Mouse (Mus musculus): ENCODE measurements around the gene Fndc10. TPM values are rescaled to one million over a fixed set of nuclear protein-coding genes. Genes with fewer than 3 reads are reported as not detected.

Gene Fndc10
- polyA plus RNA-seq, 1 experiment from 2014 or later: 1.1 TPM

DNA sequence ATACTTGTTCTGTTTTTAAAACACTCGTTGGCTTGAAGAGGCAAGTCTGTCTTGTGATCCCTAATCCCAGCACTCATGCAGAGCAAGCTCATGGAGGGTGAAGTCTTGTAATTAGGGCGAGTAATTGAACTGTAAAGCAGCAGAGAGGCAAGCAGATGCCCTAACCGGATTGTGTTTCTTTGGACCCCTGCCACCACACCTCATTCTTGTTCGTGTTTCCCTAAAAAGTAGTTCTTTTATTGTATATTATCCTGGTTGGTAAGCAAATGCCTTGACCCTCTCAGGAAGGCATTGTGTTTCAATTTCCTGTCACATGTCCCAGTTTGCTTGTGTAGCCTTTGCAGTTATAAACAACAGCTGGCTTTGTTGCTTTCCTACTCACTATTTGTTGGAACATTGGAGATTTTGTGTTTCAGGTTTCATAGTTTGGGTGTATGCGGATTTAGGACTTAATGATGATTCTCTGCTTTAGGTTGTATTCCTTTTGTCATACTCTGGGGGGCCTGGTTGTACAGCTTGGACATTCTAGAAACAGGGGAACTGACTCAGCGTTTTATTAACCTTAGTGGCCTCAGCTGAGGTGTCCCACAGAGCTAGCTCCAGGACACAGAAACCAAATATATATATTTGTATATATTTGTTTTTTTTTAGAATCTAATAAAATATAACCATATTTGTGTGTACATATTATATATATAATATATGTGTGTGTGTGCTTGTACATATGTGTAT, 16.5 kb downstream of the Fndc10 start:
- Histone ChIP-seq H3K27me3 (ENCODE audit: control insufficient read depth, insufficient read depth, low read length) (no peaks in the 10 kb centered on the region), H3K36me3 (ENCODE audit: control insufficient read depth, insufficient read depth) (peaks cover 12% of the 10 kb centered on the region), H3K9ac (ENCODE audit: low read length) (0 out of 2 replicates have a peak overlapping the region, but pooled peaks have one; percentile 9), H3K4me3 (ENCODE audit: low read length) (no peak overlapping the region), H3K4me2 (ENCODE audit: low read depth, low read length) (no peak overlapping the region), H3K27ac (ENCODE audit: low read length) (peak overlapping the region; percentile 64), H3K4me1 (ENCODE audit: control insufficient read depth, insufficient read depth, low read length) (peaks cover 13% of the 10 kb centered on the region), H3K9me3 (replicated peaks; ENCODE audit: control insufficient read depth, low read length) (no peaks in the 10 kb centered on the region)
- no peak for ATAC-seq (replicated peaks; ENCODE audit: extremely low read depth, insufficient read depth, low FRiP score)
- WGBS: 47% methylated on average over 6 of the region's 6 CpGs

GRCm38 (mm10) chr4:155721668-155722083, 27.5 kb downstream of the Fndc10 start:
- Histone ChIP-seq H3K4me1 (ENCODE audit: control insufficient read depth, insufficient read depth, low read length) (no peaks in the 10 kb centered on the region), H3K4me2 (ENCODE audit: low read depth, low read length) (no peak overlapping the region), H3K27me3 (ENCODE audit: control insufficient read depth, insufficient read depth, low read length) (no peaks in the 10 kb centered on the region), H3K9me3 (replicated peaks; ENCODE audit: control insufficient read depth, low read length) (no peaks in the 10 kb centered on the region), H3K36me3 (ENCODE audit: control insufficient read depth, insufficient read depth) (peaks cover 8% of the 10 kb centered on the region), H3K4me3 (ENCODE audit: low read length) (no peak overlapping the region), H3K9ac (ENCODE audit: low read length) (no peak overlapping the region), H3K27ac (ENCODE audit: low read length) (no peak overlapping the region)
- ATAC-seq (replicated peaks; ENCODE audit: extremely low read depth, insufficient read depth, low FRiP score): no peak
- 63% methylated on average over 4 of the region's 4 CpGs for WGBS

GRCm38 (mm10) chr4:155727993-155728392, 33.9 kb downstream of the Fndc10 start:
- no peaks in the 10 kb centered on the region; the same call in 1 of the 2 replicates for H3K36me3 ChIP-seq (ENCODE audit: control insufficient read depth, insufficient read depth)
- no peaks in the 10 kb centered on the region for H3K4me1 ChIP-seq (ENCODE audit: control insufficient read depth, insufficient read depth, low read length)
- 80% methylated on average over 2 of the region's 2 CpGs for WGBS
- H3K9ac ChIP-seq (ENCODE audit: low read length): no peak overlapping the region
- H3K4me2 ChIP-seq (ENCODE audit: low read depth, low read length): no peak overlapping the region
- H3K27me3 ChIP-seq (ENCODE audit: control insufficient read depth, insufficient read depth, low read length): no peaks in the 10 kb centered on the region
- H3K4me3 ChIP-seq (ENCODE audit: low read length): no peak overlapping the region
- H3K9me3 ChIP-seq (replicated peaks; ENCODE audit: control insufficient read depth, low read length): no peaks in the 10 kb centered on the region
- no peak for ATAC-seq (replicated peaks; ENCODE audit: extremely low read depth, insufficient read depth, low FRiP score)
- no peak overlapping the region for H3K27ac ChIP-seq (ENCODE audit: low read length)

DNA sequence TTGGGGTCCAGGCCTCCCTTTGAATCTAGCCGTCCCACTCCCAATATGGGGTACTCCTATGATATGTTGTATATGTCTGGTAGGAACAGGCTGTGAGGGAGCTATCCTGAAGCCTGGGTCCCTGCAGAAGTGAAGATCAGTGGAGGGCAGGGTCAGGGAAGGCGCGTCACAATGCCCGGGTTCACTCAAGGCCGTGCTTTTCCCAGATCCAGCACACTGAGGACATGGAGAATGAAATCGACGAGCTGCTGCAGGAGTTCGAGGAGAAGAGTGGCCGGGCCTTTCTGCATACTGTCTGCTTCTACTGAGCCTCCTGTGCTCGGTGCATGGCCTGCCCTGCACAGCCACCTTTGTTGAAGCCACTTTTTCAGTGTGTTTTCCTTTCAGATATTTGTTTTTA, 39.1 kb downstream of the Fndc10 start:
- ATAC-seq (replicated peaks; ENCODE audit: extremely low read depth, insufficient read depth, low FRiP score): no peak
- Histone ChIP-seq H3K9me3 (replicated peaks; ENCODE audit: control insufficient read depth, low read length) (no peaks in the 10 kb centered on the region), H3K4me3 (ENCODE audit: low read length) (no peak overlapping the region), H3K27me3 (ENCODE audit: control insufficient read depth, insufficient read depth, low read length) (no peaks in the 10 kb centered on the region), H3K4me2 (ENCODE audit: low read depth, low read length) (no peak overlapping the region), H3K27ac (ENCODE audit: low read length) (no peak overlapping the region), H3K36me3 (ENCODE audit: control insufficient read depth, insufficient read depth) (no peaks in the 10 kb centered on the region), H3K4me1 (ENCODE audit: control insufficient read depth, insufficient read depth, low read length) (peaks cover 11% of the 10 kb centered on the region), H3K9ac (ENCODE audit: low read length) (no peak overlapping the region)
- WGBS: 88% methylated on average over 10 of the region's 10 CpGs

GRCm38 (mm10) chr4:155734350-155734941, 40.3 kb downstream of the Fndc10 start, which contains the start of gene Tmem240:
Tmem240 (plus strand) TSS chr4:155734800.
- H3K27me3 ChIP-seq (ENCODE audit: control insufficient read depth, insufficient read depth, low read length): no peaks in the 10 kb centered on the region
- ATAC-seq (replicated peaks; ENCODE audit: extremely low read depth, insufficient read depth, low FRiP score): peak; percentile 88
- H3K9me3 ChIP-seq (replicated peaks; ENCODE audit: control insufficient read depth, low read length): no peaks in the 10 kb centered on the region
- peak within 1 kb of the TSS; percentile 82 for H3K4me3 ChIP-seq (ENCODE audit: low read length)
- WGBS: under 1% methylated on average over 27 of the region's 35 CpGs
- H3K36me3 ChIP-seq (ENCODE audit: control insufficient read depth, insufficient read depth): no peaks in the 10 kb centered on the region
- peak within 1 kb of the TSS; percentile 87 for H3K9ac ChIP-seq (ENCODE audit: low read length)
- peaks cover 11% of the 10 kb centered on the region for H3K4me1 ChIP-seq (ENCODE audit: control insufficient read depth, insufficient read depth, low read length)
- peak within 1 kb of the TSS; percentile 82 for H3K27ac ChIP-seq (ENCODE audit: low read length)
- H3K4me2 ChIP-seq (ENCODE audit: low read depth, low read length): peak within 1 kb of the TSS; percentile 93

DNA sequence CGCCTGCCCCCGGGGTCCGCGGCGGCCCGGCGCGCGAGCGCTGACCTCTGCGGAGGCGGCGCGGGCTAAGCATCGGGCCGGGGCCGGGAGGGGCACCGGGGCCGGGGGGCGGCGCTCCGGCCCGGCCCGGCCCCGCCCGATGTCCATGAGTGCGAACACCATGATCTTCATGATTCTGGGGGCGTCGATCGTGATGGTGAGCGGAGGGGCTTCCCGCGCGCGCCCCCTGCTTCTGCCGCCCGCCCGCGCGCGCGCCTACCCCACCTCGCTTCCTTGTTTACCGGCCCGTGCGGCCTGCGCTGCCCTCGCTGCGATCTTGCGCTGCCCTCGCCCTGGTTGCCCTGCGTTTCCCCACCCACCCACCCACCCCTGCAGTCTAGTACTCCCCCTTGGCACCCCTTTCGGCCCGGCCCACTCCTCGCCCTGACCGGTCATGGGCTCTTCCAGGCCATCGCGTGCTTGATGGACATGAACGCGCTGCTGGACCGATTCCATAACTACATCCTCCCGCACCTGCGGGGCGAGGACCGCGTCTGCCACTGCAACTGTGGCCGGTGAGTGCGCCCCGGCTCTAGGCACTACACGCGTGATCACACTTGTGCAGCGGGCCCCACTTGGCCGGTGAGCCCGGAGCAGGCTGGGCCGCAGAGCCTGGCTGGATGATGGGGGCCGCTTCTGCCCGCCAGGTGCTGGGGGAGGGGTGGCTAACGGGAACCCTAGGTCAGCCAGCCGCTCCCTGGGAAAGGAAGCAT, 41.0 kb downstream of the Fndc10 start:
- peaks cover 4% of the 10 kb centered on the region; the same call in 1 of the 2 replicates for H3K36me3 ChIP-seq (ENCODE audit: control insufficient read depth, insufficient read depth)
- WGBS: under 1% methylated on average over 54 of the region's 79 CpGs
- peak; percentile 68 for ATAC-seq (replicated peaks; ENCODE audit: extremely low read depth, insufficient read depth, low FRiP score)
- peak overlapping the region; percentile 93 for H3K4me2 ChIP-seq (ENCODE audit: low read depth, low read length)
- H3K4me3 ChIP-seq (ENCODE audit: low read length): peak overlapping the region; percentile 82
- H3K4me1 ChIP-seq (ENCODE audit: control insufficient read depth, insufficient read depth, low read length): peaks cover 11% of the 10 kb centered on the region
- peak overlapping the region; percentile 82 for H3K27ac ChIP-seq (ENCODE audit: low read length)
- no peaks in the 10 kb centered on the region for H3K9me3 ChIP-seq (replicated peaks; ENCODE audit: control insufficient read depth, low read length)
- H3K27me3 ChIP-seq (ENCODE audit: control insufficient read depth, insufficient read depth, low read length): no peaks in the 10 kb centered on the region
- H3K9ac ChIP-seq (ENCODE audit: low read length): peak overlapping the region; percentile 87

- peak overlapping the region; percentile 82 for H3K4me3 ChIP-seq (ENCODE audit: low read length)
- H3K4me2 ChIP-seq (ENCODE audit: low read depth, low read length): peak overlapping the region; percentile 93
- peaks cover 6% of the 10 kb centered on the region; the same call in 1 of the 2 replicates for H3K36me3 ChIP-seq (ENCODE audit: control insufficient read depth, insufficient read depth)
- ATAC-seq (replicated peaks; ENCODE audit: extremely low read depth, insufficient read depth, low FRiP score): no peak
- peak overlapping the region; percentile 87 for H3K9ac ChIP-seq (ENCODE audit: low read length)
- 73% methylated on average over 5 of the region's 5 CpGs for WGBS
- no peaks in the 10 kb centered on the region for H3K9me3 ChIP-seq (replicated peaks; ENCODE audit: control insufficient read depth, low read length)
- no peaks in the 10 kb centered on the region for H3K27me3 ChIP-seq (ENCODE audit: control insufficient read depth, insufficient read depth, low read length)
- H3K27ac ChIP-seq (ENCODE audit: low read length): no peak overlapping the region
- peaks cover 11% of the 10 kb centered on the region for H3K4me1 ChIP-seq (ENCODE audit: control insufficient read depth, insufficient read depth, low read length)
Measured at GRCm38 (mm10) chr4:155735788-155736187, 41.6 kb downstream of the Fndc10 start.

GRCm38 (mm10) chr4:155736421-155736820, 42.3 kb downstream of the Fndc10 start:
- Histone ChIP-seq H3K27me3 (ENCODE audit: control insufficient read depth, insufficient read depth, low read length) (no peaks in the 10 kb centered on the region), H3K27ac (ENCODE audit: low read length) (no peak overlapping the region), H3K36me3 (ENCODE audit: control insufficient read depth, insufficient read depth) (peaks cover 6% of the 10 kb centered on the region; the same call in 1 of the 2 replicates), H3K4me1 (ENCODE audit: control insufficient read depth, insufficient read depth, low read length) (peaks cover 11% of the 10 kb centered on the region), H3K9me3 (replicated peaks; ENCODE audit: control insufficient read depth, low read length) (no peaks in the 10 kb centered on the region), H3K4me3 (ENCODE audit: low read length) (no peak overlapping the region), H3K9ac (ENCODE audit: low read length) (no peak overlapping the region), H3K4me2 (ENCODE audit: low read depth, low read length) (no peak overlapping the region)
- WGBS: 84% methylated on average over 5 of the region's 5 CpGs
- ATAC-seq (replicated peaks; ENCODE audit: extremely low read depth, insufficient read depth, low FRiP score): no peak
